ENCODE assay signal across 29 mouse cellular contexts in the genomic region with DNA sequence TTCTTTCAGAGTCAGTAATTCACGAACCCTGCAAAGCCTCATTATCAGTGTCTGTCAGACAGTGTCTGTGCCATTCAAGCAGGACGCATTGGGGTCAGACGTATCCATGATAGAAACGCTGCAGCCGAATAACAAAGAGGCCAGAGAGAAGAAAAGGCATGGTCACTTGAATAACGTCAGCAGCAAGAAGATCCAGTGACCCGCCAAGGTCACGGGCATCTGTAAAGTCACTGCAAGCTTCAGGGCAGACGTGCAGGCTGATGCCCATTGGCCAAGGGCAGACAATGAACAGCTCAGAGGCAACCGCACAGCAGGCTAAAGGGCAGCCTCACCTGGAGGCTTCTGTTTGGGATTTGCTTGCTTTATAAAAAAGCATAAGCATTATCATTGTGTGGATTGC. TPM values are rescaled to one million over a fixed set of nuclear protein-coding genes. Genes with fewer than 3 reads are reported as not detected.
DNase-seq lines count a peak whose midpoint lies in the region; ATAC-seq and TF ChIP-seq lines count a peak whose summit lies in the region.
"Had no signal": no experiment of that assay in that cellular context is flagged by ENCODE, and none has a peak within 500 bp of the region (broad histone marks: within the 10 kb centered on the region; RNA-seq: fewer than 3 reads in every experiment).

No protein-coding gene starts in this region.

- no peak for DNase-seq in heart, embryonic 10.5 days (ENCODE audit: low spot score)
- DNase-seq in heart, postnatal 14 days, result no peak
- peak; percentile 19 for DNase-seq in midbrain, embryonic 14.5 days
- DNase-seq in right cerebral cortex, postnatal 14 days, result no peak
- DNase-seq: adrenal gland, postnatal 14 days; cerebellum, postnatal 10 days; gastrocnemius, postnatal 14 days; heart, adult 18-20 months; kidney, adult 11 months; kidney, postnatal 4 days; left cerebral cortex, postnatal 4 days; lung, embryonic 14.5 days; right cerebral cortex, postnatal 25 days; spleen, adult 18-20 months had no signal

- no peak overlapping the region for H3K4me3 ChIP-seq in heart, embryonic 10.5 days
- H3K4me3 ChIP-seq in E14TG2a.4 (replicated peaks; ENCODE audit: low read length) (peak overlapping the region; percentile 35), ES-Bruce4 (ENCODE audit: low read depth, low read length) (no peak overlapping the region)
- no peak overlapping the region for H3K4me3 ChIP-seq in midbrain, embryonic 14.5 days (replicated peaks; ENCODE audit: low read depth, low read length)
- H3K4me3 ChIP-seq: hindbrain, embryonic 12.5 days; kidney, embryonic 15.5 days; limb, embryonic 15.5 days had no signal

- H3K27me3 ChIP-seq in heart, embryonic 10.5 days (ENCODE audit: insufficient read depth, poor library complexity, severe bottlenecking), result no peaks in the 10 kb centered on the region
- no peaks in the 10 kb centered on the region for H3K27me3 ChIP-seq in E14TG2a.4 (ENCODE audit: insufficient read depth, low read length)
- no peaks in the 10 kb centered on the region for H3K27me3 ChIP-seq in ES-Bruce4 (ENCODE audit: control insufficient read depth, insufficient read depth, low read length, poor library complexity, severe bottlenecking)
- no peaks in the 10 kb centered on the region for H3K27me3 ChIP-seq in midbrain, embryonic 14.5 days (ENCODE audit: control insufficient read depth, insufficient read depth, low read length)
- H3K27me3 ChIP-seq: hindbrain, embryonic 12.5 days; kidney, embryonic 15.5 days; limb, embryonic 15.5 days had no signal

- peak; percentile 60; the same call in 1 of the 2 replicates for TF ChIP-seq EP300 in ES-Bruce4 (IDR thresholded peaks at IDR 0.05; ENCODE audit: insufficient read depth, low read depth, low read length)

- peak overlapping the region; percentile 31; the same call in 1 of the 2 replicates for H3K27ac ChIP-seq in heart, embryonic 10.5 days
- H3K27ac ChIP-seq in ES-Bruce4 (ENCODE audit: insufficient read depth, low read length), result 0 out of 2 replicates have a peak overlapping the region, but pooled peaks have one; percentile 3
- no peak overlapping the region for H3K27ac ChIP-seq in midbrain, embryonic 14.5 days (replicated peaks; ENCODE audit: low read depth, low read length)
- H3K27ac ChIP-seq: hindbrain, embryonic 12.5 days; kidney, embryonic 15.5 days; limb, embryonic 15.5 days; liver, embryonic 14.5 days had no signal

- WGBS in heart, embryonic 10.5 days, result 54% methylated on average over 10 of the region's 10 CpGs
- WGBS in midbrain, embryonic 14.5 days, result 24% methylated on average over 10 of the region's 10 CpGs

- no peaks in the 10 kb centered on the region for H3K9me3 ChIP-seq in heart, embryonic 10.5 days
- H3K9me3 ChIP-seq in E14TG2a.4 (ENCODE audit: low read length), result no peaks in the 10 kb centered on the region
- H3K9me3 ChIP-seq in ES-Bruce4 (replicated peaks; ENCODE audit: control insufficient read depth, insufficient read depth, low read length, poor library complexity, severe bottlenecking), result no peaks in the 10 kb centered on the region
- no peaks in the 10 kb centered on the region for H3K9me3 ChIP-seq in midbrain, embryonic 14.5 days (ENCODE audit: control insufficient read depth, low read length)
- H3K9me3 ChIP-seq: hindbrain, embryonic 12.5 days; kidney, embryonic 15.5 days; limb, embryonic 15.5 days had no signal

- no peaks in the 10 kb centered on the region for H3K36me3 ChIP-seq in heart, embryonic 10.5 days
- H3K36me3 ChIP-seq in E14TG2a.4 (ENCODE audit: insufficient read depth, low read length) (peaks cover 10% of the 10 kb centered on the region; the same call in 1 of the 2 replicates), ES-Bruce4 (ENCODE audit: control insufficient read depth, insufficient read depth, low read length, poor library complexity, severe bottlenecking) (no peaks in the 10 kb centered on the region)
- no peaks in the 10 kb centered on the region for H3K36me3 ChIP-seq in midbrain, embryonic 14.5 days (ENCODE audit: control insufficient read depth, insufficient read depth, low read length)
- H3K36me3 ChIP-seq: hindbrain, embryonic 12.5 days; kidney, embryonic 15.5 days; limb, embryonic 15.5 days had no signal

- intact Hi-C loops in heart, postnatal 14 days (cut with DNase I), result no loop called here

- H3K4me2 ChIP-seq in midbrain, embryonic 14.5 days (ENCODE audit: low read length), result no peak overlapping the region
- H3K4me2 ChIP-seq: hindbrain, embryonic 12.5 days; kidney, embryonic 15.5 days; limb, embryonic 15.5 days; lung, embryonic 14.5 days had no signal

- peaks cover 35% of the 10 kb centered on the region for H3K4me1 ChIP-seq in heart, embryonic 10.5 days
- H3K4me1 ChIP-seq in E14TG2a.4 (replicated peaks; ENCODE audit: low read depth, low read length) (peaks cover 84% of the 10 kb centered on the region), ES-Bruce4 (ENCODE audit: control insufficient read depth, insufficient read depth, low read length) (peaks cover 4% of the 10 kb centered on the region)
- peaks cover 7% of the 10 kb centered on the region; the same call in 1 of the 2 replicates for H3K4me1 ChIP-seq in midbrain, embryonic 14.5 days (ENCODE audit: control insufficient read depth, insufficient read depth, low read length)
- H3K4me1 ChIP-seq: limb, embryonic 15.5 days had no signal

- TF ChIP-seq CTCF in E14TG2a.4 (conservative IDR thresholded peaks at IDR 0.05; ENCODE audit: low read length) (no peak), ES-Bruce4 (IDR thresholded peaks at IDR 0.05; ENCODE audit: low read depth, low read length) (no peak)

- TF ChIP-seq POLR2A in ES-Bruce4 (IDR thresholded peaks at IDR 0.05; ENCODE audit: insufficient read depth, low read length), result no peak

- no peak overlapping the region for H3K9ac ChIP-seq in ES-Bruce4 (ENCODE audit: low read depth, poor library complexity, severe bottlenecking)
- 0 out of 2 replicates have a peak overlapping the region, but pooled peaks have one; percentile 23 for H3K9ac ChIP-seq in midbrain, embryonic 14.5 days (replicated peaks; ENCODE audit: low read length)
- H3K9ac ChIP-seq: hindbrain, embryonic 12.5 days; kidney, embryonic 15.5 days; limb, embryonic 15.5 days; liver, embryonic 14.5 days; lung, embryonic 14.5 days had no signal

- ATAC-seq in midbrain, embryonic 14.5 days (ENCODE audit: low FRiP score, low TSS enrichment), result no peak
- no peak for ATAC-seq in erythroid progenitor cell, adult 5-6 weeks (replicated peaks; ENCODE audit: low FRiP score, poor library complexity, severe bottlenecking)
- ATAC-seq: forebrain, embryonic 14.5 days had no signal

RNA-seq across cellular contexts. Expression of a gene that starts 49.6 kb away (rescaled TPM):
- 0.14 and 0.16 TPM in 2 replicates for polyA plus RNA-seq in heart, embryonic 10.5 days (2016; fragmentation: Nextera tagmentation; extraction: Ambion mirVana)
- total RNA-seq in heart, postnatal 14 days (2021), result under 1 TPM; 0.27 to 0.60 TPM
- polyA plus RNA-seq in ES-Bruce4 (2011; ENCODE audit: insufficient read depth, insufficient read length, low read depth, missing spikeins), result 1.3 and 2.5 TPM in 2 replicates
- 0.26 and 0.40 TPM in 2 replicates for polyA plus RNA-seq in midbrain, embryonic 14.5 days (2014; fragmentation: Nextera tagmentation; extraction: Ambion mirVana)
- not detected in 2 replicates for total RNA-seq in erythroid progenitor cell, adult 5-6 weeks (2015; ENCODE audit: low replicate concordance)
- not detected in 2 replicates for total RNA-seq in erythroid progenitor cell, adult 5-6 weeks (2017; ENCODE audit: low replicate concordance)
- total RNA-seq: gastrocnemius, postnatal 14 days; heart, adult 18-20 months; megakaryocyte, adult 5-6 weeks; monocyte, adult 5-6 weeks; neutrophil, adult 5-6 weeks had no signal
- polyA plus RNA-seq: C2C12; embryonic facial prominence, embryonic 14.5 days; forebrain, embryonic 14.5 days; heart, embryonic 16.5 days; hindbrain, embryonic 12.5 days; kidney, embryonic 15.5 days; liver, embryonic 14.5 days; urinary bladder, adult 2 months had no signal

RNA-seq across cellular contexts. Expression of a gene that starts 52.7 kb away (rescaled TPM):
- 8.4 and 11.3 TPM in 2 replicates for polyA plus RNA-seq in heart, embryonic 10.5 days (2016; fragmentation: Nextera tagmentation; extraction: Ambion mirVana)
- total RNA-seq in heart, postnatal 14 days (2021), result 10 to 100 TPM; 16.7 to 18.9 TPM
- 7.9 and 8.6 TPM in 2 replicates for polyA plus RNA-seq in ES-Bruce4 (2011; ENCODE audit: insufficient read depth, insufficient read length, low read depth, missing spikeins)
- polyA plus RNA-seq in midbrain, embryonic 14.5 days (2014; fragmentation: Nextera tagmentation; extraction: Ambion mirVana), result 13.0 and 14.9 TPM in 2 replicates
- total RNA-seq in erythroid progenitor cell, adult 5-6 weeks (2015; ENCODE audit: low replicate concordance), result not detected in 2 replicates
- not detected in 2 replicates for total RNA-seq in erythroid progenitor cell, adult 5-6 weeks (2017; ENCODE audit: low replicate concordance)
- total RNA-seq: megakaryocyte, adult 5-6 weeks; monocyte, adult 5-6 weeks; neutrophil, adult 5-6 weeks had no signal
